Mouse (Mus musculus): ENCODE measurements at regions not wholly inside any gene's neighbourhood (a gene's known extent, or its start where the extent isn't known, plus 50 kb on each side); places are given as distances from the start of the nearest gene placed in this dataset.

DNA sequence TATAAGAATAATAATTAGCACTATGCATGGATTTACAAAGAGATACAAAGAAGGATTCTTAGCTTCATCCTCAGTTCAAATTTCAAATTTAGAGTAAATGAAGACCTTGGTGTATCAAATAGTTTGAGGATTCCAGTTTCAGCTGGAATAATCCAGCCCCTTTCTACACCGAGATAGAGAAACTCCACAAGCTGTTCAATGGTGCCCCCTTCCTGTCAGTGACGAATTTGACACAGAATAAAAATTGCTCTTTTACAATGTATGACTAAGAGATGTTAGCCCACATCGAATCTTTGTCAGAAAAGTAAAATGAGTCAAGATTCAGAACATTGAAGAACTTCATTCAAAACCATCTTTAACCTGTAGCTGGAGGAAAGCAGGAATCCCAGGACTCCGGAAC, 145.9 kb upstream of the Nt5c1b start:
- H3K4me1 ChIP-seq = peaks cover 6% of the 10 kb centered on the region; the same call in 1 of the 2 replicates
- no peaks in the 10 kb centered on the region for H3K9me3 ChIP-seq
- WGBS = 28% methylated on average over 4 of the region's 4 CpGs
- H3K9ac ChIP-seq = no peak overlapping the region
- no peak overlapping the region for H3K4me2 ChIP-seq (replicated peaks)
- H3K27me3 ChIP-seq = peaks cover 9% of the 10 kb centered on the region
- no peak overlapping the region for H3K27ac ChIP-seq
- H3K36me3 ChIP-seq = no peaks in the 10 kb centered on the region
- H3K4me3 ChIP-seq = no peak overlapping the region
- peak; percentile 61 for ATAC-seq (ENCODE audit: low FRiP score, low read depth)

DNA sequence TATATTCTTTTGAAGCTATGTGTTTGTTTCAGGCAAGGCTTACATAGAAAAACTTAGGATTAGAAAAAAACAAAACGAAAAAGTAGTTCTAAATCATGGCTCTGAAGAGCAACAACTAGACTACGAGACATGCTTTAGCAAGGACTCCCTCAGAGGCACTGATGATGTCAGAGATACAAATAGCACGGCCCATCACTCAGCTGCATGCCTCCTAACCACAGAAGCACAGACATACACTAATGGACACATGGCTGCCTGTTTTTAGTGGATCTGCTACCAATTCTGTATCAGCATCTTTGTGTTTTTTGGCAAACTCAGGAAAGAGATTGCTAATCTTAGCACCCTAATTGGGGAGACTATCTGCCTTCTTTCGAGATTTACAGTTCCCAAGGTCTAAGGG, 138.6 kb upstream of the Nt5c1b start:
- ATAC-seq (ENCODE audit: low FRiP score, low read depth) = no peak
- Histone ChIP-seq H3K4me3 (no peak overlapping the region), H3K9me3 (no peaks in the 10 kb centered on the region), H3K4me1 (peaks cover 10% of the 10 kb centered on the region; the same call in 1 of the 2 replicates), H3K36me3 (no peaks in the 10 kb centered on the region), H3K9ac (no peak overlapping the region), H3K4me2 (replicated peaks) (no peak overlapping the region), H3K27ac (no peak overlapping the region; the same call in 1 of the 2 replicates), H3K27me3 (no peaks in the 10 kb centered on the region)
- 48% methylated on average over 4 of the region's 4 CpGs for WGBS

DNA sequence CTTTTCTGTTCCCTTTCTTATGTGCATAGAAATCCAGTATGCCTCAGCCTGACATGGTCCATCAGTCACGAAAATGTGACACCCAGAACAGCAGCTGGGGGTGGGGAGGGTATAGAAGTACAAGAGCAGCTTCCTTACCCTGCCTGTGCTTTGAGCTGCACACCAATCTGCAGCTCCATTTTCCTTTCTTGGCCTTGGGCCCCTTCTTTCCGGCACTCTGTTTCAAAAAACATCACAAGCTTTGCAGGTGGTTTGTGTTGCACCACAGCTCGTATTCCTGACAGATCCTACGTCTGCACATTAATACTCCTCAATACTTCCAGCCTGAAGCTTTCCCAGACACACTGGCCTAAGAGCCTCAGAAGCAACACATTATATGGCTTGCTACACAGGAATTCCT, 138.1 kb upstream of the Nt5c1b start:
- H3K27me3 ChIP-seq = no peaks in the 10 kb centered on the region
- no peak overlapping the region for H3K9ac ChIP-seq
- no peak overlapping the region for H3K4me3 ChIP-seq
- H3K4me2 ChIP-seq (replicated peaks) = no peak overlapping the region
- no peak; the same call in 1 of the 2 replicates for ATAC-seq (ENCODE audit: low FRiP score, low read depth)
- H3K36me3 ChIP-seq = no peaks in the 10 kb centered on the region
- 18% methylated on average over 4 of the region's 4 CpGs for WGBS
- H3K9me3 ChIP-seq = no peaks in the 10 kb centered on the region
- peaks cover 10% of the 10 kb centered on the region; the same call in 1 of the 2 replicates for H3K4me1 ChIP-seq
- no peak overlapping the region; the same call in 1 of the 2 replicates for H3K27ac ChIP-seq

DNA sequence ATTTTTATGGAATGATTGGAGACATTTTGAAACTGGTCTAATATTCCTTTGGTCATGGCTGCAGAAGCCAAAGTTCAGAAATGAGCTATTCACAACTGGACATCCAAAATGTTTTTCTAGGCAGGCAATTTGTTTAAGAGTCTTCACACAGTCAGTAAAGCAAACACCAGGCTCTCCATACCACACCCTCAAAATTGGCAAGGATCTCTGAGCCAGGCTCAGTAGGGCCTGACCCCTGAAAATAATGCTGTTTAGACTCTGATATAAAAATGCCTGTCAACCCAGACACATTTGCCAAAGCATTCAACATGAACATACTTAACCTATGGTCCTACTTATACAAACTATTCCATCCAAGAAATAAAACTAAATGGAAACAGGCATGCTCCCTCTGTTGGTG, 121.7 kb upstream of the Nt5c1b start:
- Histone ChIP-seq H3K4me1 (no peaks in the 10 kb centered on the region), H3K9ac (no peak overlapping the region), H3K36me3 (no peaks in the 10 kb centered on the region), H3K4me2 (replicated peaks) (no peak overlapping the region), H3K4me3 (no peak overlapping the region), H3K9me3 (no peaks in the 10 kb centered on the region), H3K27ac (no peak overlapping the region), H3K27me3 (no peaks in the 10 kb centered on the region)
- no peak for ATAC-seq (ENCODE audit: low FRiP score, low read depth)

DNA sequence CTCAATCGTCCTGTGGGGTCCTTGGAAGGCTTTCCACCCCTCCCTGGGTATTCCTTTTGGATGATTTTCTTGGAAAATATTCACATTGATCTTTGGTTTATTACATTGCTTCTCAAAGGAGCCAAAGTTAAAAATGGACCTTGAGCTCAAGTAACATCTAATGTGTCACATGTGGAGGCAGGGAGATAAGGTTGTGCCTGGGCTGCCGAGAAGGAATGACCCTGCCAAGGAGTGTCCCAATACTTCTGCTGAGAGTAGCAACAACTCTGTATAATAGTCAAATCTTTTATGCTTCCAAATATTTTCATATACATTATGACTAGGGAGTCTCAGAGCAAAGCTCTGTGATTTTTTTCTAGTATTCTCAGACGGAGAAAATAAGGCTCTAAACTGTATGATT, 113.4 kb upstream of the Nt5c1b start:
- H3K9me3 ChIP-seq = no peaks in the 10 kb centered on the region
- H3K4me2 ChIP-seq (replicated peaks) = no peak overlapping the region
- H3K4me1 ChIP-seq = no peaks in the 10 kb centered on the region
- no peak overlapping the region for H3K9ac ChIP-seq
- no peaks in the 10 kb centered on the region for H3K27me3 ChIP-seq
- H3K27ac ChIP-seq = no peak overlapping the region
- no peak overlapping the region for H3K4me3 ChIP-seq
- H3K36me3 ChIP-seq = no peaks in the 10 kb centered on the region
- no peak for ATAC-seq (ENCODE audit: low FRiP score, low read depth)
- WGBS = 65% methylated on average over 3 of the region's 3 CpGs

DNA sequence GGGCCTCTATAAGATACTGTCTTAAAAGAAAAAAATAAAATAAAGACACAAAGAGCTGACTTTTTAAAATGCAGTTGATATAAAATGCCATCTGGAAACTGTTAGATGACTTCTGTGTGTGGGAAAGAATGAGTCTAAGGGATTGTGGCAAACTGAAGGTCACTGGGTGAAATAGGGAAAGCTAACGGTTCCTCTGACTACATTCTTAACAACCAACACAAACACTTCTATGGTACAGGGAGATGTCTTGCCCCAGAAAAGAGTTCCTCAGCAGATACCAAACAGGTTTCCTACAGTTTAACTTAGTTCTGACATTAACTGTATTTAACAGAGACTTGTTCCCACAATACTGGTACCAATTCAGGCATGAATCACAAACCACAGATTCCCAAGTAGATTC, 103.6 kb upstream of the Nt5c1b start:
- H3K4me1 ChIP-seq = no peaks in the 10 kb centered on the region
- ATAC-seq (ENCODE audit: low FRiP score, low read depth) = no peak
- H3K9ac ChIP-seq = no peak overlapping the region
- H3K4me2 ChIP-seq (replicated peaks) = no peak overlapping the region
- no peak overlapping the region for H3K4me3 ChIP-seq
- H3K9me3 ChIP-seq = no peaks in the 10 kb centered on the region
- H3K36me3 ChIP-seq = no peaks in the 10 kb centered on the region
- no peaks in the 10 kb centered on the region for H3K27me3 ChIP-seq
- 32% methylated on average over 1 of the region's 1 CpGs for WGBS
- no peak overlapping the region for H3K27ac ChIP-seq

DNA sequence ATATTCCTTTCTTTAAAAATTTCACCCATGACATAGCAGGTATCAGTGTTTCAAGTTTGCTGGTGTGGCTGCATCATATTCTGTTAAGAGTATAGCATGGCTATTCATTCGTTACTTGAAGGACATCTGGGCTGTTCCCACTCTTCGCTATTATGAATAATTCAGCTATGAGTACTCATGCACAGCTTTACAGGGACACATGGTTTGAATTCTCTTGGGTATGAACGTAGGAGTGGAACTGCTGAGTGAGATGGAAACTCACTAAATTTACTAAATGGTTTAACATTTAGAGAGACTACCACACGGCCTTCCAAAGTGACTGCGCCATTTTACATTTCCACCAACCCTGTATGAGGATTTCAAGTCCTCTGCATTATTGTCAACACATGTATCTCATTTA, 97.7 kb upstream of the Nt5c1b start:
- no peak overlapping the region for H3K4me2 ChIP-seq (replicated peaks)
- H3K9me3 ChIP-seq = no peaks in the 10 kb centered on the region
- H3K4me3 ChIP-seq = no peak overlapping the region
- no peaks in the 10 kb centered on the region for H3K27me3 ChIP-seq
- WGBS = 70% methylated on average over 5 of the region's 5 CpGs
- ATAC-seq (ENCODE audit: low FRiP score, low read depth) = no peak
- H3K27ac ChIP-seq = no peak overlapping the region
- peaks cover 7% of the 10 kb centered on the region; the same call in 1 of the 2 replicates for H3K4me1 ChIP-seq
- H3K36me3 ChIP-seq = no peaks in the 10 kb centered on the region
- no peak overlapping the region for H3K9ac ChIP-seq

DNA sequence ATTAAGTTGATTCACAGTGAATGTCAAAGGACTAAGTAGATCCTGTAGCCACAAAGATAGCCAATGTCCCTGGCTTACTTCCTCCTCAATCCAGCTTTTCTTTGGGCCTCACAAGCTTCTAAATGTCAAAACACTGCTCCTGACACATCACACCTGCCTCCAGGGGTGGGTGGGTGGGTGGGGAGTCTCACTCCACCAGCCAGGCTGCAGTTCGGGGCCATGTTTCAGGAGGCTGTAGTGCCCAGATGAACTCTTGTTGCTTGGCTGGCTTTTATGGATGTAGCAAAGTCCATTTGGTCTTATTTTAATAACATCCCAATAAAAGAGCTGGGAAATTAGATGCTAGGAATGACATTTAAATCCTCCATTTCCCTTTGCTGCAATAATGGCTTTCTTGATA, 94.5 kb upstream of the Nt5c1b start:
- no peak overlapping the region for H3K4me2 ChIP-seq (replicated peaks)
- no peaks in the 10 kb centered on the region for H3K36me3 ChIP-seq
- peaks cover 7% of the 10 kb centered on the region; the same call in 1 of the 2 replicates for H3K4me1 ChIP-seq
- H3K27ac ChIP-seq = no peak overlapping the region
- ATAC-seq (ENCODE audit: low FRiP score, low read depth) = no peak
- no peaks in the 10 kb centered on the region for H3K9me3 ChIP-seq
- H3K9ac ChIP-seq = no peak overlapping the region
- 39% methylated on average over 1 of the region's 1 CpGs for WGBS
- H3K4me3 ChIP-seq = no peak overlapping the region
- H3K27me3 ChIP-seq = no peaks in the 10 kb centered on the region

DNA sequence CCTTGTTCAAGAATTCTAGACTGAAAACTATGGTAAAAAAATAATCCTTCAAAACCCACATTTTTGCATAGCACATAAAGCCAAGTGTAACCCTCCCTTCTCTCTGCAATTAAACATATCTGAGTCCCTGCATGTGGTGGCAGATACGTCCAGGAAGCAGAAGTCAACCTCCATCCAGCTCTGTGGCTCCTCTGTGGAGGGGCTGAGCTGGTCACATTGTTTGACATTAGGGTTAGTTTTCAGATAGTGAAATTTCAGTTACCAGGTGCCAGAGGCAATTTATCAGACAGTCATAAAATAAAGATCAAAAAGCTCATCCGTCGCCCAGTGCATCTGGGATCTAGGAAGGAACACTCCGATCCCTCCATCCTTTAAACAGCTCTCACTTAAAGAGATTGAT, 77.1 kb upstream of the Nt5c1b start:
- H3K36me3 ChIP-seq = no peaks in the 10 kb centered on the region
- no peaks in the 10 kb centered on the region for H3K9me3 ChIP-seq
- no peak overlapping the region for H3K4me2 ChIP-seq (replicated peaks)
- 19% methylated on average over 4 of the region's 4 CpGs for WGBS
- H3K4me3 ChIP-seq = no peak overlapping the region
- no peak for ATAC-seq (ENCODE audit: low FRiP score, low read depth)
- no peak overlapping the region for H3K27ac ChIP-seq
- H3K9ac ChIP-seq = no peak overlapping the region
- no peaks in the 10 kb centered on the region for H3K27me3 ChIP-seq
- H3K4me1 ChIP-seq = no peaks in the 10 kb centered on the region

DNA sequence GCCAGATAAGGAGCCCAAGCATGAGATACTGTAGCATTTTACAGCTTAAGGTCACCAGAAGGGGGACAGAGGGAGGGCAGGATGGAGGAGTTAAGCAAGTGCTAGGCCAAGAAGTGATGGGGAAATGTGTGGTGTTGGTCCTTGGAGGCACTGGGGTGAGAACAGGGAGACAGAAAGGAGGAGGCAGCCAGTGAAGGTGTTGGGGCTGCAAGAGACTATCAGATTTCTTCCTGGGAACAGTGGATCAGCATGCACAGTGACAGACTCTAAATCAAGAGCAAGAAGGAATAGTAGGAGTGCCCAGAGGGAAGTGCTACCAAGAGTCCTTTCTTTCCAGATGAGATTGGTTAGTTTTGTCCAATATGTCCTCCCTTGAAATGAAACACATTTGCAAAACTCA, 63.8 kb upstream of the Nt5c1b start:
- no peak for ATAC-seq (ENCODE audit: low FRiP score, low read depth)
- Histone ChIP-seq H3K36me3 (no peaks in the 10 kb centered on the region), H3K9me3 (no peaks in the 10 kb centered on the region), H3K27me3 (no peaks in the 10 kb centered on the region), H3K9ac (no peak overlapping the region), H3K4me1 (no peaks in the 10 kb centered on the region), H3K4me3 (no peak overlapping the region), H3K27ac (no peak overlapping the region), H3K4me2 (replicated peaks) (no peak overlapping the region)

Data from limb, embryonic 13.5 days (tissue).